Mouse (Mus musculus): Measurements from ENCODE around the gene Traf3ip2.

DNA sequence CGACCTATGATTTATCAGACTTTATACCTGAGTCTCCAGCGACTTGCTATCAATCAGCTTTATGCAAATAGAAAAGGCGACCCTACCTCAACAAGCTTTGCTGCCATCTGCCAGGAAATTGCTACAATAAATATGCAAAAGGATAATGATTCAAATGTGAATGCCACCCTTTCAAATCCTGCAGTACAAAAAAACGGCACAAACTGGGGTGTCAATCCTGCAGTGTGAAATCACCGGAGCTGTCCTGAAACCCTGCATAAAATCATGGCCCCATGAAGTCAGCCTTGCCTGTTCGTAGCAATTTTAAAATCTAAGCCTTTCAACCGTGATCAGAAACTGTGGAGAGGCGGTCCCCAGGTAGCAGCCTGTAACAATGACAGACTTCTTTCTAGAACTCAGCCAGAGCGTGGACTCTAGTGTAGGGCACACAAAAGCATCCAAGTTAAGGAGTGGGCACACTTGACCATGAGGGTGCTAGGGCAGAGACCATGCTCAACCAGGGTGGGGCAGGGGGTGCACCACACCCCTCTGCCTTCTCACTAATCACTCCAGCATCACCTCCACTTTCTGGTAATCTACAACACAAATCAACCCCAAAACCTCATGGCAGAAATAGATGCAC is 40.6 kb upstream of the Traf3ip2 start:
- no peak for TF ChIP-seq POLR2A (IDR thresholded peaks at IDR 0.05; ENCODE audit: borderline replicate concordance, control insufficient read depth, low read depth, low read length)
- no peak for TF ChIP-seq CTCF (IDR thresholded peaks at IDR 0.05; ENCODE audit: control insufficient read depth, insufficient read depth, low read length)
